Mouse (Mus musculus): ENCODE results near the gene Bcl2a1d.
"Not testable (repeated sequence)": the region's sequence is repeated elsewhere in the genome, so short reads cannot be mapped to it uniquely, and the experiment has no call there.

Gene Bcl2a1d

GRCm38 (mm10) chr9:88731728-88732127 lies at the start of gene Bcl2a1d:
TSS of gene Bcl2a1d (minus strand) at chr9:88731914.
- not testable (repeated sequence) for DNase-seq

GRCm38 (mm10) chr9:88770239-88770638 lies 38.5 kb upstream of the Bcl2a1d start:
- not testable (repeated sequence) for DNase-seq

DNA sequence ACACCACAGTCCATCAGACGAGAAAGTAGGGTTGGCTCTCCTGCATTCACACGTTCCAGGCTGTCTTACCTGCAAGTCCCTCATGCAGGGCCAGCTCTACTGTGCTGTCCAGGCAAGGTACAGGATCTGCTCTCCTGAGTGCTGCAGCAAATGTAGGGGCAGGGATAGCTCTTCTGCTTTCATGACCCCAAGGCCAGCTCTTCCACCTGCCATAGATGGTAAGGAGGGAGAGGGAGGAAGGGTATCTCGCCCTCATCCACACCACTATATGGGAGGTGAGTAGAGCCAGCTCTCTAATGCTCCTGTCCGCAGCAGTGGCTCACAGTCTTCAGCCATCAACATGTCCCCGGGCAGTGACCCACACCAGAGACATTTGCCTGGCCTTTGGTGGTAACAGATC lies 37.8 kb upstream of the Bcl2a1d start:
- DNase-seq = not testable (repeated sequence)

- peak; percentile 54 for DNase-seq
Measured at GRCm38 (mm10) chr9:88746687-88747086, 15.0 kb upstream of the Bcl2a1d start.

GRCm38 (mm10) chr9:88746046-88746445 lies 14.3 kb upstream of the Bcl2a1d start:
- DNase-seq = not testable (repeated sequence)

DNA sequence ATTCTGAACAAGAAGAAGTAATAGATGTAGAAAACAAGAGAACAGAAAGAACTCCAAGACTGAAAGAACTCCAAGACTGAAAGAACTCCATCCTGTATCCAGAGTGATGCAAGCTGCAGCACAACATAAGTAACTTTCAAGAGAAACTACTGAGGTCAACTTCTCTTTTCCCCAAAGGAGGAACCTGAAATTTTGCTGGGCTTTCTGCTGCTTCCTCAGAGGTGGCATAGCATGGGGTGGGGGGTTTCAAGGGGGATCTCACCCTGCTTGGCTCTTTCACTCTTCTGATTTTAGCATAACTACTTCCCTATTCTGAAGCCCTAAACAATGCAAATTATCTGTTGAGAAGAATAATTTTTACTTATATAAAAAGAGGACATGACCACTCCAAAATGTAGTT lies 3.6 kb upstream of the Bcl2a1d start:
- not testable (repeated sequence) for DNase-seq

- not testable (repeated sequence) for DNase-seq
Measured at GRCm38 (mm10) chr9:88733182-88733581, 1.5 kb upstream of the Bcl2a1d start.

GRCm38 (mm10) chr9:88732334-88732733 lies 620 bp upstream of the Bcl2a1d start:
- DNase-seq = not testable (repeated sequence)

DNA sequence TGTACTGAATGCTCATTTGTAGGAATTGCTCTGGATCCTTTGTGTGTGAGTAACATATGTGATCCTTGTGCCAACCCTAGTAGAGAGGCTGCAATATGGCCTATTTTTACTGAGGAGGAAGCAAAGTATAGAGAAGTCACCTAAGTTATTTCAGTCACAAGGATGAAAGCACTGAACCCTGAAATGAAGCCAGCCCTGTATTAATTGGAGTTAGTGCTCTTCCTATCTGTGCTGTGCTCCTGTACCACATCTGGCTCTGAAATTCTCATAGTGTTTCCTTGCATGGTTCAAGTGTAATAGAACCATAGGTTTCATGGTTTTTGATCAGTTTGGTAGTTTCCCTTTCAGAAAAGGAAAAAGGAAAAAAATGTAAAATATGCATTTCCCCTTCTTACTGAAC lies 3.4 kb downstream of the Bcl2a1d start:
- DNase-seq = not testable (repeated sequence)

- not testable (repeated sequence) for DNase-seq
Measured at GRCm38 (mm10) chr9:88721628-88722027, 10.1 kb downstream of the Bcl2a1d start.

- DNase-seq = peak; percentile 59
Measured at GRCm38 (mm10) chr9:88719989-88720537, 11.7 kb downstream of the Bcl2a1d start, which contains the start of gene Mthfsl. TSS of gene Mthfsl (minus strand) at chr9:88720296.

DNA sequence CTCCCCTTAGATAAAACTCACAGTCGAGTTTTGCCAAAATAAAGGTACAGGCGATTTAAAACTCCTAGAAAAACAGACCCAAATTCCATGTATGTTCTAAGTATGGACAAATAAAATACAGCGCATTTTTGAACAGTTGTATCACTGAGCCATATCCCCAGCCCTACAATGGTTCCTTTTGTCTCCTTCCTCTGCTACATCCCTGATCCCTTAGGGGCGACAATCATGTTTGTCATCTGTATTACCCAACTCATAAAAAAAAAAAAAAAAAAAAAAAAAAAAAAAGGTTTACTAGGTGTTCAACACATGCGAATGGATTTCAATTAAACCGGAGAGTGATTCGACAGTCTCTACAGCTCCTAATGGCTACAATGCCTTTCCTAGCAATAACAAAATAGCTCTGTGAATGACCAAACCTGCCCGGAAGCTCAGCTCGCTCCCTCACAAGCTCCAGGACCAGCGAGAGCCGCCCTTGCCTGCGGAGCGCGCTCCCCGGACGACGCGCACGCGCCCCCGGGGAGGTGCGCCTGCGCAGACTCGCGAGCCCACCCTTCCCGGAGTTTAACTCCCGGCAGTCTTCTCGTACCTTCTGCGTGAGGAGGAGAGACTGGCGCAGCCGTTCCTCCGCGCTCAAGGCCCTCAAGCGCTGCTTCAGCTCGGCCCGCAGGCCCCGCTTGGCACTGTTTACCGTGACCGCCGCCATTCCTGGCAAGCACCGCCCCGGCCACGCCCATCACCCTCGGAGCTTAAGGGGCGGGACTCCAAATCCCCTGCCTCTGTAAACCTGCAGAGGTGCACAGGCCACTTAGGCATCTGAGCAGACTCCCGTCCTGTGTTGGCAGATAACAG lies 12.4 kb downstream of the Bcl2a1d start:
- DNase-seq = peak; percentile 63

GRCm38 (mm10) chr9:88718593-88718992 lies 13.1 kb downstream of the Bcl2a1d start:
- not testable (repeated sequence) for DNase-seq

- peak; percentile 38 for DNase-seq
Measured at GRCm38 (mm10) chr9:88718140-88718539, 13.6 kb downstream of the Bcl2a1d start.

DNA sequence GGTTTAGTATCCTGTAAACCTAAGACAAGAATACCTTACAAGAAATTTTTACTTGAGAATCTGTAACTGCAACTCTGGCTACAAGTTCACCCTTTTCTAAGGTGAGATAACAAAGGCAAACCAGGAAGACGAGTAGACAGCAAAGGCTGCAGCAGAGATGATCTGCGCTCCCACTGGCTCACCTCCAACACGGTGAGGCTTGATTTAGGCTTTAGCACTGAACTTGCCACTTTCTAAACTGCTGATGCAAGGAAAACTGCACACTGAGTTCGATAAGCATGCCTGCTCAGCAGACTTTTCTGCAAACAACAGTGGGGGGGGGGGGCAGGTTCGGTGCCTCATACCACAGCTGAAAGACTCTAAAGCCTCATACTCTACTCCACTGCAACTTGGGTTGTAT lies 17.2 kb downstream of the Bcl2a1d start:
- DNase-seq = peak; percentile 34

GRCm38 (mm10) chr9:88712164-88712749 lies 19.5 kb downstream of the Bcl2a1d start:
- DNase-seq = peak; percentile 37

GRCm38 (mm10) chr9:88710910-88711438 lies 20.7 kb downstream of the Bcl2a1d start:
- DNase-seq = not testable (repeated sequence)

DNA sequence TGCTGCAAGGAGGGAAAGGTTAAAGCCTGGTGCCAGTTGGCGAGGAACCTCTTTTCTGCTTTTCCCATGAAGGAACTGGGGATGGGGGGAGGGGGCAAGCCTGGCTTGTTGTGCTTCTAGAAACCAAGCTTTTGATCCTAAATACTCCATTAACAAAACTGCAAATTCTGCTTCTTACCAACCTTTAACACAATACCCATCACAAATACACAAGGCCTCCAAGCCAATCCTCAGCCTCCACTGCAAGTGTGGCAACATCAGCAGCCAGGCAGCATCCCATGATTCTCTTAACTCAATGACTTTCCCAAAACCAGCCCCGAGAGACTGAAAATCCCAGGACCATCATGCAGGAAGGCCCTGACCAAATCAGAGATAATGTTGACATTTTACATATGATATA lies 21.3 kb downstream of the Bcl2a1d start:
- DNase-seq = not testable (repeated sequence)

- not testable (repeated sequence) for DNase-seq
Measured at GRCm38 (mm10) chr9:88709794-88710193, 21.9 kb downstream of the Bcl2a1d start.

DNA sequence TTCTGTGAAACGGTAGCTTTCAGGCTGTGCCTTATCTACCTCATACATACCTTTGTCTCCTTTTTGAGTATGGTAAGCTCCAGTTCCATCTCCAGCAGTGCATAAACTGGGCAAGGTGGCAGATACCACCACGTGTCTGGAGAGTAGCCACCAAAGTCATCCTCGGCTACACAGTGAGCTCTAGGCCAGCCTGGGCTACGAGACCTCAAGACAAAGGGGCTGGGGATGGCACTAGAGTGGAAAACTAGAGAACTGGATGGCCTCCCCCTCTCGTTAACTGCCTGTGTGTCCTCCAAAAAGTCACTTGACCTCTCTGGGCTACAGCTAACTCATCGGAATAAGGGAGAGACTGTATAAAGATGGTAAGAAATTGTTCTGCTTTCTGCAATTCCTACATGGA lies 22.4 kb downstream of the Bcl2a1d start:
- no peak for DNase-seq

GRCm38 (mm10) chr9:88706700-88707099 lies 25.0 kb downstream of the Bcl2a1d start:
- no peak for DNase-seq

- not testable (repeated sequence) for DNase-seq
Measured at GRCm38 (mm10) chr9:88705157-88705556, 26.6 kb downstream of the Bcl2a1d start.

DNA sequence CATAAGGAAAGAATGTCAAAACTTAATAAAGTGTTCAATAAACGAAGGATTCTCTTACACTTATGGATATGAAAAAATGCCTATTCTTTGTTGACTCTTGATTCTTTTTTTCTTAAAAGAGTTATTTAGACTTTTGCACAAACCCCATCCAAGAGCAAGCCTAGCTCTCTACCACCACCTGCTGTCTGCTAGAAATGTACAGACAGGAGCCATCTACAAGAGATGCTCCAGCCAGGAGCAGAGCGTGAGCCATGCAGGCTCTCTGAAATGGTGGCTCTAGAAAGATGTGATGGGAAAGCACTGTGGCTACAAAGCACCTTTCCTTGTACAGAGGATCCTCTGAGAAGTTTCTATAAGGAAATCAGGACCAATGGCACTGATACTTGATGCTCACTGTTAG lies 33.0 kb downstream of the Bcl2a1d start:
- DNase-seq = not testable (repeated sequence)

All from kidney, adult 18-20 months (tissue).